Mouse (Mus musculus) forebrain, embryonic 11.5 days (tissue): Measurements from ENCODE around the gene Cwc27. TPM values are rescaled to one million over a fixed set of nuclear protein-coding genes. Genes with fewer than 3 reads are reported as not detected.

ENCODE experiments used
- ATAC-seq: fragments of 200-750 bp; cut with Nextera tagmentation; replicated peaks from 2 replicates; pipeline ENCODE4 v1.8.0; 2017; ENCODE audit warnings: moderate TSS enrichment; ENCODE audit not compliant: low FRiP score
- DNase-seq: peaks from one replicate; pipeline ENCODE4 v3.0.0-alpha.2; 2017; ENCODE audit warnings: low spot score
- H3K27ac ChIP-seq: fragments of 300-500 bp; sonication (generic); 2 replicates; pipeline ENCODE4 v1.5.1; 2014; ENCODE audit warnings: low read depth, low read length
- H3K27me3 ChIP-seq: fragments of 300-500 bp; sonication (generic); 2 replicates; pipeline ENCODE4 v1.6.1; 2014; ENCODE audit warnings: mild to moderate bottlenecking, low read length, mixed read lengths; ENCODE audit not compliant: control insufficient read depth, insufficient read depth
- H3K36me3 ChIP-seq: fragments of 300-500 bp; sonication (generic); 2 replicates; pipeline ENCODE4 v1.6.1; 2014; ENCODE audit warnings: mild to moderate bottlenecking, low read length, moderate library complexity, mixed read lengths; ENCODE audit not compliant: control insufficient read depth, insufficient read depth
- H3K4me1 ChIP-seq: fragments of 300-500 bp; sonication (generic); replicated peaks from 2 replicates; pipeline ENCODE4 v1.6.1; 2014; ENCODE audit warnings: low read length, mixed read lengths; ENCODE audit not compliant: control insufficient read depth, insufficient read depth
- H3K4me2 ChIP-seq: fragments of 300-500 bp; sonication (generic); 2 replicates; pipeline ENCODE4 v1.6.1; 2014; ENCODE audit warnings: low read depth, mild to moderate bottlenecking, low read length, moderate library complexity, mixed read lengths; ENCODE audit not compliant: severe bottlenecking
- H3K4me3 ChIP-seq: fragments of 300-500 bp; sonication (generic); 2 replicates; pipeline ENCODE4 v1.5.1; 2014; ENCODE audit warnings: low read depth, low read length
- H3K9ac ChIP-seq: fragments of 300-500 bp; sonication (generic); 2 replicates; pipeline ENCODE4 v1.6.1; 2014; ENCODE audit warnings: low read length
- H3K9me3 ChIP-seq: fragments of 300-500 bp; sonication (generic); 2 replicates; pipeline ENCODE4 v1.6.1; 2016; ENCODE audit warnings: low read length, mixed read lengths; ENCODE audit not compliant: control insufficient read depth
- WGBS: fragments of 180-500 bp; shearing (Covaris S2); extraction: QIAGEN DNeasy Blood & Tissue Kit; methylation state at CpG from one replicate; pipeline ENCODE4 v1.1.7; 2014; 5-methylcytosine and 5-hydroxymethylcytosine counted together
- polyA plus RNA-seq: library from polyadenylated mRNA; unstranded; fragments of >200 nt; fragmentation: Nextera tagmentation; extraction: Ambion mirVana; gene quantifications from 2 replicates; pipeline ENCODE4 v1.2.1, GENCODE M21; 2014

Cwc27 gene
- polyA plus RNA-seq, 1 experiment from 2014 or later: 40.2 TPM

GRCm38 (mm10) chr13:104602197-104602596 is 214.7 kb downstream of the Cwc27 start:
- H3K27me3 ChIP-seq: no peaks in the 10 kb centered on the region
- no peak overlapping the region for H3K27ac ChIP-seq
- 90% methylated on average over 6 of the region's 6 CpGs for WGBS
- H3K4me1 ChIP-seq: no peaks in the 10 kb centered on the region
- no peak for ATAC-seq
- H3K9me3 ChIP-seq: no peaks in the 10 kb centered on the region
- no peak for DNase-seq
- no peak overlapping the region for H3K9ac ChIP-seq
- no peak overlapping the region for H3K4me3 ChIP-seq
- H3K36me3 ChIP-seq: no peaks in the 10 kb centered on the region
- H3K4me2 ChIP-seq: no peak overlapping the region

- Histone ChIP-seq H3K9ac (no peak overlapping the region), H3K4me2 (no peak overlapping the region), H3K27me3 (no peaks in the 10 kb centered on the region), H3K4me3 (no peak overlapping the region), H3K36me3 (no peaks in the 10 kb centered on the region), H3K27ac (no peak overlapping the region), H3K9me3 (no peaks in the 10 kb centered on the region), H3K4me1 (no peaks in the 10 kb centered on the region)
- WGBS: 89% methylated on average over 3 of the region's 3 CpGs
- no peak for DNase-seq
- ATAC-seq: no peak
Measured at GRCm38 (mm10) chr13:104601783-104602182, 215.2 kb downstream of the Cwc27 start.

GRCm38 (mm10) chr13:104596199-104596598 is 220.7 kb downstream of the Cwc27 start:
- Histone ChIP-seq H3K9me3 (no peaks in the 10 kb centered on the region), H3K4me1 (no peaks in the 10 kb centered on the region), H3K9ac (no peak overlapping the region), H3K27ac (no peak overlapping the region), H3K27me3 (no peaks in the 10 kb centered on the region), H3K4me2 (no peak overlapping the region), H3K36me3 (no peaks in the 10 kb centered on the region), H3K4me3 (no peak overlapping the region)
- DNase-seq (no peak), ATAC-seq (no peak)
- 90% methylated on average over 4 of the region's 4 CpGs for WGBS

GRCm38 (mm10) chr13:104594820-104595351 is 222.1 kb downstream of the Cwc27 start:
- WGBS: 55% methylated on average over 4 of the region's 4 CpGs
- Histone ChIP-seq H3K4me2 (no peak overlapping the region), H3K4me1 (no peaks in the 10 kb centered on the region), H3K27ac (no peak overlapping the region), H3K9me3 (no peaks in the 10 kb centered on the region), H3K27me3 (no peaks in the 10 kb centered on the region), H3K9ac (no peak overlapping the region), H3K36me3 (no peaks in the 10 kb centered on the region), H3K4me3 (no peak overlapping the region)
- DNase-seq (no peak), ATAC-seq (no peak)

GRCm38 (mm10) chr13:104590931-104591330 is 226.0 kb downstream of the Cwc27 start:
- Histone ChIP-seq H3K4me1 (no peaks in the 10 kb centered on the region), H3K4me3 (no peak overlapping the region), H3K27me3 (no peaks in the 10 kb centered on the region), H3K36me3 (no peaks in the 10 kb centered on the region), H3K4me2 (no peak overlapping the region), H3K9me3 (no peaks in the 10 kb centered on the region), H3K9ac (no peak overlapping the region), H3K27ac (no peak overlapping the region)
- 92% methylated on average over 7 of the region's 7 CpGs for WGBS
- DNase-seq (no peak), ATAC-seq (no peak)

GRCm38 (mm10) chr13:104590097-104590607 is 226.8 kb downstream of the Cwc27 start:
- no peak overlapping the region for H3K27ac ChIP-seq
- H3K9ac ChIP-seq: no peak overlapping the region
- H3K36me3 ChIP-seq: no peaks in the 10 kb centered on the region
- no peaks in the 10 kb centered on the region for H3K4me1 ChIP-seq
- 58% methylated on average over 11 of the region's 11 CpGs for WGBS
- DNase-seq: no peak
- H3K27me3 ChIP-seq: no peaks in the 10 kb centered on the region
- no peak overlapping the region for H3K4me3 ChIP-seq
- no peak overlapping the region for H3K4me2 ChIP-seq
- ATAC-seq: no peak
- no peaks in the 10 kb centered on the region for H3K9me3 ChIP-seq

GRCm38 (mm10) chr13:104588383-104588782 is 228.6 kb downstream of the Cwc27 start:
- H3K4me2 ChIP-seq: no peak overlapping the region
- no peak overlapping the region for H3K9ac ChIP-seq
- no peak for ATAC-seq
- H3K4me3 ChIP-seq: no peak overlapping the region
- H3K36me3 ChIP-seq: no peaks in the 10 kb centered on the region
- no peaks in the 10 kb centered on the region for H3K4me1 ChIP-seq
- H3K27ac ChIP-seq: no peak overlapping the region
- 82% methylated on average over 5 of the region's 5 CpGs for WGBS
- no peak for DNase-seq
- H3K27me3 ChIP-seq: no peaks in the 10 kb centered on the region
- H3K9me3 ChIP-seq: no peaks in the 10 kb centered on the region

Other genes with a start within 250 kb of the Cwc27 start
- gene Srek1ip1, start 24.7 kb downstream of the Cwc27 start, polyA plus RNA-seq: 19.6 and 20.3 TPM in 2 replicates
- gene Shisal2b, start 46.8 kb upstream of the Cwc27 start, polyA plus RNA-seq: 0.43 and 0.80 TPM in 2 replicates
- 1.4 and 1.6 TPM in 2 replicates for gene Rgs7bp, start 237.8 kb upstream of the Cwc27 start, polyA plus RNA-seq